ENCODE assay signal across 24 mouse cellular contexts in genomic region chr8:123308738-123309137, GRCm38 (mm10). TPM values are rescaled to one million over a fixed set of nuclear protein-coding genes. Genes with fewer than 3 reads are reported as not detected.
"Had no signal": no experiment of that assay in that cellular context is flagged by ENCODE, and none has a peak within 500 bp of the region (broad histone marks: within the 10 kb centered on the region; RNA-seq: fewer than 3 reads in every experiment).

No protein-coding gene starts in this region.

- H3K4me2 ChIP-seq: limb, embryonic 13.5 days; liver, embryonic 15.5 days; neural tube, embryonic 12.5 days; neural tube, embryonic 15.5 days; stomach, embryonic 15.5 days had no signal

- H3K9ac ChIP-seq: limb, embryonic 13.5 days; liver, embryonic 15.5 days; neural tube, embryonic 12.5 days; neural tube, embryonic 15.5 days; stomach, embryonic 15.5 days had no signal

- H3K4me1 ChIP-seq: limb, embryonic 10.5 days; limb, embryonic 13.5 days; liver, embryonic 15.5 days; megakaryocyte, embryonic 14.5 days; midbrain, embryonic 10.5 days; neural tube, embryonic 12.5 days; neural tube, embryonic 15.5 days; stomach, embryonic 15.5 days had no signal

- H3K36me3 ChIP-seq: neural tube, embryonic 15.5 days had no signal

- DNase-seq: kidney, adult 18-20 months; kidney, adult 9 months; kidney, postnatal 10 days; kidney, postnatal 36 days; liver; lung, adult 2 months; lung, postnatal 36 days; midbrain, embryonic 14.5 days; retina, postnatal 1 day; right cerebral cortex, postnatal 25 days; spleen, adult 18-20 months; thymus, adult 2 months; thymus, postnatal 14 days; thymus, postnatal 4 days had no signal

- H3K9me3 ChIP-seq: limb, embryonic 10.5 days; limb, embryonic 13.5 days; liver, embryonic 15.5 days; megakaryocyte, embryonic 14.5 days; midbrain, embryonic 10.5 days; neural tube, embryonic 12.5 days; neural tube, embryonic 15.5 days; stomach, embryonic 15.5 days had no signal

- H3K27ac ChIP-seq: limb, embryonic 10.5 days; limb, embryonic 13.5 days; liver, embryonic 15.5 days; midbrain, embryonic 10.5 days; neural tube, embryonic 12.5 days; neural tube, embryonic 15.5 days; stomach, embryonic 15.5 days had no signal

- H3K4me3 ChIP-seq: limb, embryonic 10.5 days; limb, embryonic 13.5 days; liver, embryonic 15.5 days; megakaryocyte, embryonic 14.5 days; midbrain, embryonic 10.5 days; neural tube, embryonic 12.5 days; neural tube, embryonic 15.5 days; stomach, embryonic 15.5 days had no signal

- H3K27me3 ChIP-seq: limb, embryonic 13.5 days; liver, embryonic 15.5 days; megakaryocyte, embryonic 14.5 days; neural tube, embryonic 12.5 days; neural tube, embryonic 15.5 days; stomach, embryonic 15.5 days had no signal

- ATAC-seq: inflammation-experienced regulatory T-cells, adult 6 months; intestine, embryonic 16.5 days had no signal

RNA-seq across cellular contexts. Expression of gene Spire2, which starts 23.8 kb away (rescaled TPM):
- polyA plus RNA-seq: inflammation-experienced regulatory T-cells, adult 6 months had no signal
